Mouse (Mus musculus) embryonic fibroblast, embryonic 13.5 days (primary cell): ENCODE measurements around the gene Limd2.

Experiments
- CTCF ChIP-seq: IDR thresholded peaks from 2 replicates; pipeline ENCODE4 v1.5.1; 2011; ENCODE audit warnings: mild to moderate bottlenecking, control low read depth, low read length, moderate library complexity, borderline replicate concordance; ENCODE audit not compliant: insufficient read depth
- POLR2A ChIP-seq: IDR thresholded peaks from 2 replicates; pipeline ENCODE4 v1.6.1; 2011; ENCODE audit warnings: low read depth, mild to moderate bottlenecking, control low read depth, low read length, moderate library complexity

GRCm38 (mm10) chr11:106154091-106154490, 6.6 kb downstream of the Limd2 start:
- TF ChIP-seq POLR2A (no peak), CTCF (no peak)
